14 mouse cellular contexts compared by ENCODE assay signal in genomic region chr12:27336801-27337200, GRCm38 (mm10). TPM values are rescaled to one million over a fixed set of nuclear protein-coding genes. Genes with fewer than 3 reads are reported as not detected.
DNase-seq lines count a peak whose midpoint lies in the region; ATAC-seq and TF ChIP-seq lines count a peak whose summit lies in the region.
"Had no signal": no experiment of that assay in that cellular context is flagged by ENCODE, and none has a peak within 500 bp of the region (broad histone marks: within the 10 kb centered on the region; RNA-seq: fewer than 3 reads in every experiment).

No protein-coding gene starts in this region.

- H3K27ac ChIP-seq in kidney, embryonic 16.5 days (ENCODE audit: low read length) = no peak overlapping the region
- H3K27ac ChIP-seq in forebrain, embryonic 13.5 days = peak overlapping the region; percentile 98
- no peak overlapping the region for H3K27ac ChIP-seq in limb, embryonic 10.5 days
- H3K27ac ChIP-seq in midbrain, postnatal 0 days (ENCODE audit: low read depth, low read length) = peak overlapping the region; percentile 91
- H3K27ac ChIP-seq in cerebellum, adult 2 months (ENCODE audit: insufficient read depth, low read length) = no peak overlapping the region
- H3K27ac ChIP-seq: heart, embryonic 10.5 days; liver, embryonic 15.5 days had no signal

- TF ChIP-seq CTCF in midbrain, postnatal 0 days (IDR thresholded peaks at IDR 0.05) = no peak
- no peak for TF ChIP-seq CTCF in cerebellum, adult 2 months (IDR thresholded peaks at IDR 0.05; ENCODE audit: borderline replicate concordance, insufficient read depth, low read depth, low read length)

- H3K9me3 ChIP-seq in kidney, embryonic 16.5 days (ENCODE audit: low read length) = no peaks in the 10 kb centered on the region
- no peaks in the 10 kb centered on the region for H3K9me3 ChIP-seq in forebrain, embryonic 13.5 days (replicated peaks)
- no peaks in the 10 kb centered on the region for H3K9me3 ChIP-seq in limb, embryonic 10.5 days (replicated peaks)
- no peaks in the 10 kb centered on the region for H3K9me3 ChIP-seq in midbrain, postnatal 0 days (ENCODE audit: low read length)
- H3K9me3 ChIP-seq: heart, embryonic 10.5 days; liver, embryonic 15.5 days had no signal

- TF ChIP-seq POLR2A in cerebellum, adult 2 months (IDR thresholded peaks at IDR 0.05; ENCODE audit: borderline replicate concordance, insufficient read depth, low read length) = no peak

- DNase-seq in kidney, adult 11 months = no peak
- no peak for DNase-seq in limb, embryonic 10.5 days (ENCODE audit: low spot score)
- no peak for DNase-seq in midbrain, postnatal 0 days (ENCODE audit: low spot score)
- DNase-seq in adrenal gland, adult (ENCODE audit: inconsistent age in 2 of 2, low spot score in 1 of 2) = no peak
- DNase-seq in layer of hippocampus, postnatal 14 days (ENCODE audit: low spot score in 2 of 2) = no peak
- no peak for DNase-seq in cerebellum, adult 2 months
- DNase-seq: B cell, adult 2 months; layer of hippocampus, adult 9-11 months had no signal

- no peaks in the 10 kb centered on the region for H3K27me3 ChIP-seq in kidney, embryonic 16.5 days (ENCODE audit: insufficient read depth, low read length)
- H3K27me3 ChIP-seq in forebrain, embryonic 13.5 days = no peaks in the 10 kb centered on the region
- no peaks in the 10 kb centered on the region for H3K27me3 ChIP-seq in limb, embryonic 10.5 days (ENCODE audit: low read depth, poor library complexity, severe bottlenecking)
- H3K27me3 ChIP-seq in midbrain, postnatal 0 days (ENCODE audit: insufficient read depth, low read length) = no peaks in the 10 kb centered on the region
- peaks cover 4% of the 10 kb centered on the region; the same call in 1 of the 2 replicates for H3K27me3 ChIP-seq in cerebellum, adult 2 months (ENCODE audit: control insufficient read depth, insufficient read depth, low read length)

- WGBS in kidney, embryonic 16.5 days = 56% methylated on average over 5 of the region's 5 CpGs
- WGBS in forebrain, embryonic 13.5 days = 16% methylated on average over 5 of the region's 5 CpGs
- WGBS in limb, embryonic 10.5 days = 76% methylated on average over 5 of the region's 5 CpGs
- WGBS in midbrain, postnatal 0 days = 12% methylated on average over 5 of the region's 5 CpGs
- WGBS in cerebellum, adult 2 months = 81% methylated on average over 5 of the region's 5 CpGs

- H3K4me2 ChIP-seq in kidney, embryonic 16.5 days (replicated peaks; ENCODE audit: low read depth, low read length) = peak overlapping the region; percentile 83; the same call in 1 of the 2 replicates
- H3K4me2 ChIP-seq in forebrain, embryonic 13.5 days = peak overlapping the region; percentile 85
- H3K4me2 ChIP-seq in midbrain, postnatal 0 days (ENCODE audit: low read depth, low read length, poor library complexity, severe bottlenecking) = peak overlapping the region; percentile 63
- H3K4me2 ChIP-seq: liver, embryonic 15.5 days had no signal

- H3K36me3 ChIP-seq in kidney, embryonic 16.5 days (ENCODE audit: insufficient read depth, low read length) = peaks cover 3% of the 10 kb centered on the region; the same call in 1 of the 2 replicates
- H3K36me3 ChIP-seq in forebrain, embryonic 13.5 days (ENCODE audit: poor library complexity, severe bottlenecking) = peaks cover 45% of the 10 kb centered on the region
- peaks cover 70% of the 10 kb centered on the region for H3K36me3 ChIP-seq in limb, embryonic 10.5 days
- H3K36me3 ChIP-seq in midbrain, postnatal 0 days (ENCODE audit: insufficient read depth, low read length) = peaks cover 3% of the 10 kb centered on the region; the same call in 1 of the 2 replicates
- H3K36me3 ChIP-seq: heart, embryonic 10.5 days; liver, embryonic 15.5 days had no signal

- ATAC-seq in kidney, embryonic 16.5 days (ENCODE audit: low FRiP score, low TSS enrichment) = no peak
- no peak for ATAC-seq in forebrain, embryonic 13.5 days
- no peak for ATAC-seq in midbrain, postnatal 0 days (ENCODE audit: low FRiP score)

- H3K4me3 ChIP-seq in kidney, embryonic 16.5 days (ENCODE audit: low read length) = peak overlapping the region; percentile 18
- H3K4me3 ChIP-seq in forebrain, embryonic 13.5 days = peak overlapping the region; percentile 100
- peak overlapping the region; percentile 100 for H3K4me3 ChIP-seq in limb, embryonic 10.5 days
- H3K4me3 ChIP-seq in midbrain, postnatal 0 days (ENCODE audit: low read depth, low read length) = peak overlapping the region; percentile 95
- no peak overlapping the region for H3K4me3 ChIP-seq in cerebellum, adult 2 months (replicated peaks; ENCODE audit: insufficient read depth, low read depth, low read length)
- H3K4me3 ChIP-seq: heart, embryonic 10.5 days; liver, embryonic 15.5 days had no signal

- H3K4me1 ChIP-seq in kidney, embryonic 16.5 days (ENCODE audit: insufficient read depth, low read length) = peaks cover 12% of the 10 kb centered on the region; the same call in 1 of the 2 replicates
- peaks cover 27% of the 10 kb centered on the region for H3K4me1 ChIP-seq in forebrain, embryonic 13.5 days
- H3K4me1 ChIP-seq in limb, embryonic 10.5 days = peaks cover 22% of the 10 kb centered on the region
- no peaks in the 10 kb centered on the region for H3K4me1 ChIP-seq in midbrain, postnatal 0 days (ENCODE audit: insufficient read depth, low read length)
- no peaks in the 10 kb centered on the region; the same call in 1 of the 2 replicates for H3K4me1 ChIP-seq in cerebellum, adult 2 months (ENCODE audit: control insufficient read depth, insufficient read depth, low read length)
- H3K4me1 ChIP-seq: heart, embryonic 10.5 days had no signal

- no peak overlapping the region for H3K9ac ChIP-seq in kidney, embryonic 16.5 days (replicated peaks; ENCODE audit: low read length)
- H3K9ac ChIP-seq in forebrain, embryonic 13.5 days = peak overlapping the region; percentile 100
- peak overlapping the region; percentile 98 for H3K9ac ChIP-seq in midbrain, postnatal 0 days (replicated peaks; ENCODE audit: low read length, poor library complexity, severe bottlenecking)
- H3K9ac ChIP-seq: liver, embryonic 15.5 days had no signal

RNA-seq across cellular contexts. Expression of gene Sox11, which starts 5.6 kb away (rescaled TPM):
- 60.2 and 68.5 TPM in 2 replicates for polyA plus RNA-seq in kidney, embryonic 16.5 days (2015; fragmentation: Nextera tagmentation; extraction: Ambion mirVana)
- polyA plus RNA-seq in forebrain, embryonic 13.5 days (2015; fragmentation: Nextera tagmentation; extraction: Ambion mirVana) = 852 and 970 TPM in 2 replicates
- polyA plus RNA-seq in limb, embryonic 10.5 days (2016; fragmentation: Nextera tagmentation; extraction: Ambion mirVana) = 201 and 255 TPM in 2 replicates
- total RNA-seq in midbrain, postnatal 0 days (2014; rRNA removed) = 148 and 180 TPM in 2 replicates
- polyA plus RNA-seq in midbrain, postnatal 0 days (2015; fragmentation: Nextera tagmentation; extraction: Ambion mirVana) = 137 and 154 TPM in 2 replicates
- total RNA-seq in layer of hippocampus, postnatal 14 days (2021) = 10 to 100 TPM; 35.6 to 43.6 TPM
- polyA plus RNA-seq in cerebellum, adult 2 months (2012; rRNA removed) = 1.5 and 2.0 TPM in 2 replicates
- total RNA-seq: megakaryocyte progenitor cell, adult 5-6 weeks; MEL had no signal

Comparison
In these comparisons a context has a peak if more than half of its experiments do, and no peak if none do; other contexts are left out.
1. H3K27ac ChIP-seq: peak in forebrain, embryonic 13.5 days (single experiment) and midbrain, postnatal 0 days (single experiment); none in kidney, embryonic 16.5 days (single experiment), limb, embryonic 10.5 days (single experiment) and cerebellum, adult 2 months (single experiment).
2. RNA of gene Sox11, which starts 5.6 kb away (polyA plus RNA-seq): 852 to 970 TPM in forebrain, embryonic 13.5 days, 201 to 255 TPM in limb, embryonic 10.5 days, 137 to 154 TPM in midbrain, postnatal 0 days and 60.2 to 68.5 TPM in kidney, embryonic 16.5 days; 1.5 to 2.0 TPM in cerebellum, adult 2 months; every median in the first group is over 10 times any median in the second.
3. Peak in every context shown above with its lines, with median percentiles within 50 percentile points of each other: H3K4me2 ChIP-seq.